Mouse (Mus musculus): ENCODE data around the gene Kif21b.

GRCm38 (mm10) chr1:136170109-136170508 is 38.9 kb downstream of the Kif21b start:
- TF ChIP-seq POLR2A (IDR thresholded peaks at IDR 0.05; ENCODE audit: borderline replicate concordance, insufficient read depth, low read length) (no peak), CTCF (IDR thresholded peaks at IDR 0.05; ENCODE audit: borderline replicate concordance, insufficient read depth, low read depth, low read length) (peak; percentile 92)
